Mouse (Mus musculus): ENCODE data around the gene Herc3. TPM values are rescaled to one million over a fixed set of nuclear protein-coding genes. Genes with fewer than 3 reads are reported as not detected.
"Not testable (repeated sequence)": the region's sequence is repeated elsewhere in the genome, so short reads cannot be mapped to it uniquely, and the experiment has no call there.

Gene Herc3
- polyA plus RNA-seq, 1 experiment from 2014 or later, result 5.4 TPM

DNA sequence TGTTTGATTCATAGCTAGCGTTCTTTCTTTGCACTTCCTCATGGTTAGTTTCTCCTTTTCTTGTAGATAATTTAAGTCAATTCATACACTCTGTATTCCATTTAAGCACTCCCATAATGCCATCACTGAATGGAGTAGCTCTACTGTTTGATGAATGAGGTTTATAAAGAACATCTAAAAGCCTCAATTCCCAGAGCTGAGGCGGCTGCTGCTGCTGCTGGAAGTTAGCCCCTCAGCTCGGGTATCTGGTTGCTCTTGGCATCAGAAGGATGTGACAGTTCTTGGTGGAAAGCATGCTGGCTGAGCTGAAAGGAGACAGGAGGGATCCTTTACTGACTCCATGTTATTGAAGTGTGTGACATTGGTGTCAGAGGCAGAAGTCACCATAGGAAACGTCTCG lies 18.1 kb downstream of the Herc3 start:
- Histone ChIP-seq H3K4me3 (ENCODE audit: low read depth, low read length) (no peak overlapping the region), H3K4me1 (ENCODE audit: insufficient read depth, low read depth, low read length) (no peaks in the 10 kb centered on the region), H3K27ac (ENCODE audit: low read length) (no peak overlapping the region), H3K9me3 (ENCODE audit: low read length) (no peaks in the 10 kb centered on the region), H3K4me2 (replicated peaks; ENCODE audit: low read depth, low read length) (no peak overlapping the region), H3K36me3 (ENCODE audit: insufficient read depth, low read length) (no peaks in the 10 kb centered on the region), H3K9ac (replicated peaks; ENCODE audit: low read depth) (no peak overlapping the region), H3K27me3 (replicated peaks; ENCODE audit: insufficient read depth, low read length) (no peaks in the 10 kb centered on the region)
- 66% methylated on average over 5 of the region's 5 CpGs for WGBS
- TF ChIP-seq EP300 (IDR thresholded peaks at IDR 0.05) (no peak), CTCF (IDR thresholded peaks at IDR 0.05) (no peak)
- no peak for DNase-seq (ENCODE audit: low spot score)
- ATAC-seq, result no peak

DNA sequence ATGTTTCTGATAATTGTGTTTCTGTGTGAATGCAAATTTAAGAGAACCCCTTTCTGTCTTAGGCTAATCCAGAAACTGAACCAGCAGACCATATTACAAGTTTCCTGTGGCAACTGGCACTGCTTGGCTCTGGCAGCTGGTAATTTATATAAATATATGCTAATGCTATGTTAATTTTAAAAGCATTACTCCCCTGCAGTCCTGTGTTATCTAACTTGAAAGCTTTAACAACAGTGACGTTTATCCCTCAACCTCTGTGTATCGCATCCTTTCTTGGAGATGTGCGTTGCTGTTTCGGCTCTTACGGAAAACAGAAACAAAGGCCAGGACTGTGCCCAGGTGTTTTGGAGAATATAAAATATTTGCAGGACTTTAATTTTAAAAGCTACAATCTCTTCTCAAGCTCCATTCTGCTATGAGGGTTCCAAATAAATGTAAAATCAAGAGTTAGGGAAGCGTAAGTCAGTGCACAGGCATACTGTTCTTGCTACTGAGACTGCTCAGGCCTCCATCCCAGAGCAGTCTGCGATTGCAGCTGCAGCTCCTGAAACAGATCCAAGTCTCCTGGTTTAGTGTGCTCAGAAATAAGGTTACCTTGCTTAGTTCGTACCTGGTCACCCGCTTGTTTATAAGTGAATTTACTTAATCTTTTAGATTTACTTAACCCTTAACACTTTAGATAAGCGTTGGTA lies 24.6 kb downstream of the Herc3 start:
- ATAC-seq (no peak), DNase-seq (ENCODE audit: low spot score) (no peak)
- no peak overlapping the region for H3K4me2 ChIP-seq (replicated peaks; ENCODE audit: low read depth, low read length)
- no peaks in the 10 kb centered on the region for H3K4me1 ChIP-seq (ENCODE audit: insufficient read depth, low read depth, low read length)
- 79% methylated on average over 10 of the region's 10 CpGs for WGBS
- H3K9me3 ChIP-seq (ENCODE audit: low read length), result no peaks in the 10 kb centered on the region
- H3K36me3 ChIP-seq (ENCODE audit: insufficient read depth, low read length), result no peaks in the 10 kb centered on the region
- TF ChIP-seq EP300 (IDR thresholded peaks at IDR 0.05), result no peak
- TF ChIP-seq CTCF (IDR thresholded peaks at IDR 0.05), result no peak
- no peaks in the 10 kb centered on the region for H3K27me3 ChIP-seq (replicated peaks; ENCODE audit: insufficient read depth, low read length)
- H3K27ac ChIP-seq (ENCODE audit: low read length), result no peak overlapping the region
- H3K9ac ChIP-seq (replicated peaks; ENCODE audit: low read depth), result no peak overlapping the region
- H3K4me3 ChIP-seq (ENCODE audit: low read depth, low read length), result no peak overlapping the region

DNA sequence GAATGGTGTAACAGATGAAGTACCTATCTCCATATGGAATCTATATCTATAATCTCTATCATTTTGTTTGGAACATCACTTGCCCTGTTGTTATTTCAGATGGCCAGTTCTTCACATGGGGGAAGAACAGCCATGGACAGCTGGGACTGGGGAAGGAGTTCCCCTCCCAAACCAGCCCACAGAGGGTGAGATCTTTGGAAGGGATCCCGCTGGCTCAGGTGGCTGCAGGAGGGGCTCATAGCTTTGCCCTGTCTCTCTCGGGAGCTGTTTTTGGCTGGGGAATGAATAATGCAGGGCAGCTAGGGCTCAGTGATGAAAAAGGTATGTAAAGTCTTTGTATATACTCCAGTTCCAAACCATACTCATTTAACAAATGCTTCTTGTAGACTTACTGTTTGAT lies 25.2 kb downstream of the Herc3 start:
- DNase-seq (ENCODE audit: low spot score) (no peak), ATAC-seq (no peak)
- H3K36me3 ChIP-seq (ENCODE audit: insufficient read depth, low read length), result no peaks in the 10 kb centered on the region
- H3K9ac ChIP-seq (replicated peaks; ENCODE audit: low read depth), result no peak overlapping the region
- H3K27ac ChIP-seq (ENCODE audit: low read length), result no peak overlapping the region
- WGBS, result 67% methylated on average over 2 of the region's 2 CpGs
- no peaks in the 10 kb centered on the region for H3K4me1 ChIP-seq (ENCODE audit: insufficient read depth, low read depth, low read length)
- no peaks in the 10 kb centered on the region for H3K9me3 ChIP-seq (ENCODE audit: low read length)
- TF ChIP-seq CTCF (IDR thresholded peaks at IDR 0.05) (no peak), EP300 (IDR thresholded peaks at IDR 0.05) (no peak)
- no peak overlapping the region for H3K4me2 ChIP-seq (replicated peaks; ENCODE audit: low read depth, low read length)
- no peaks in the 10 kb centered on the region for H3K27me3 ChIP-seq (replicated peaks; ENCODE audit: insufficient read depth, low read length)
- no peak overlapping the region for H3K4me3 ChIP-seq (ENCODE audit: low read depth, low read length)

DNA sequence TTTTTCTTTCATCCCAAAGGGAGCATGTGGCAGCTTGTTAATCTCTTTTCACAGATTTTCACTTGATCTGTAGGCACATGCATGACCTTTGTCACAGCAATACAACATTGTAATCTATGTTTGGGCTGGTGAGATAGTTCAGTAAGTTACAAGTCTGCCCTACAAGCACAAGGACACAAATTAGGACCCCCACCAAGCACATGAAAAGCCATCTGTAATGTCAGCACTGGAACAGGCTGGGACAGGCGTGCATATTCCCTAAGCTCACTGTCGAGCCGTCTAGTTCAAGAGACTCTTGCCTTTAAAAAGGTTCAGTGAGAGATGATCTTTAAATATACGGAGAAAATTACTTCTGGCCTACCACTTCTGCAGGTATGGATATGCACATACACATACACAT lies 28.3 kb downstream of the Herc3 start:
- no peak overlapping the region for H3K27ac ChIP-seq (ENCODE audit: low read length)
- no peak overlapping the region for H3K4me3 ChIP-seq (ENCODE audit: low read depth, low read length)
- no peak for ATAC-seq
- no peaks in the 10 kb centered on the region for H3K9me3 ChIP-seq (ENCODE audit: low read length)
- no peaks in the 10 kb centered on the region for H3K4me1 ChIP-seq (ENCODE audit: insufficient read depth, low read depth, low read length)
- H3K36me3 ChIP-seq (ENCODE audit: insufficient read depth, low read length), result no peaks in the 10 kb centered on the region
- H3K9ac ChIP-seq (replicated peaks; ENCODE audit: low read depth), result no peak overlapping the region
- no peaks in the 10 kb centered on the region for H3K27me3 ChIP-seq (replicated peaks; ENCODE audit: insufficient read depth, low read length)
- WGBS, result 87% methylated on average over 4 of the region's 4 CpGs
- no peak overlapping the region for H3K4me2 ChIP-seq (replicated peaks; ENCODE audit: low read depth, low read length)
- TF ChIP-seq EP300 (IDR thresholded peaks at IDR 0.05), result no peak
- no peak for TF ChIP-seq CTCF (IDR thresholded peaks at IDR 0.05)
- DNase-seq (ENCODE audit: low spot score), result no peak

- no peak overlapping the region for H3K9ac ChIP-seq (replicated peaks; ENCODE audit: low read depth)
- 70% methylated on average over 9 of the region's 9 CpGs for WGBS
- no peaks in the 10 kb centered on the region for H3K27me3 ChIP-seq (replicated peaks; ENCODE audit: insufficient read depth, low read length)
- no peak overlapping the region for H3K4me2 ChIP-seq (replicated peaks; ENCODE audit: low read depth, low read length)
- no peaks in the 10 kb centered on the region for H3K9me3 ChIP-seq (ENCODE audit: low read length)
- TF ChIP-seq EP300 (IDR thresholded peaks at IDR 0.05) (no peak), CTCF (IDR thresholded peaks at IDR 0.05) (no peak)
- H3K27ac ChIP-seq (ENCODE audit: low read length), result no peak overlapping the region
- DNase-seq (ENCODE audit: low spot score), result no peak
- no peak for ATAC-seq
- no peaks in the 10 kb centered on the region for H3K4me1 ChIP-seq (ENCODE audit: insufficient read depth, low read depth, low read length)
- H3K4me3 ChIP-seq (ENCODE audit: low read depth, low read length), result no peak overlapping the region
- H3K36me3 ChIP-seq (ENCODE audit: insufficient read depth, low read length), result no peaks in the 10 kb centered on the region
Observed at GRCm38 (mm10) chr6:58862446-58862993, 31.3 kb downstream of the Herc3 start.

DNA sequence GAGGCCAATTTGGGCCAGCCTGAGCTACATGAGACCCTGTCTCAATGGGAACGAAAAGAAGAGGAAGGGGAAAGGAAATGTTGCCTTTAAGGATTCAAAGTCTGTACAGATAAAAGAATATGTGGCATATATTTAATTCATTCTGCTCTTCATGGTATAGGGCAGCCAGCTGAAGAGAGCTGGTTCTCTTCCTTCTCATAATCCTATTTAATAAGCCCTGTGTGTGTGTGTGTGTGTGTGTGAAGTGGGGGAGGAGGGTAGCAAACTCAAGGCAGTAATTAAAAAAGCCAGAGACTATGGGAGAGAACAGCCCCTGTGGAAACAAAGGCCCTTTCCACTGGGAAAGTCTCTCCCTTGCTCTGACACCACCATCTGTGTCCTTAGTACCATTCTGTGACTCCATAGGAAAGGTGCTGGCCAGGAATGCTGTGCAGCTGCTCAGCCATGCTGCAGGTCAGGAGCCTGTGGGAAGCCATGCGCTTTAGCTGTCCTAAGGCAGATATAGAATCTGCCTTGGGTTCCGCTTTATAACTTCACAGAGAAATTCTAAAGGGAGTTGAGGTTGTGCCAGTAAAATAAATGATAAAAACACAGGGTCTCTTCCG lies 32.5 kb downstream of the Herc3 start:
- H3K4me2 ChIP-seq (replicated peaks; ENCODE audit: low read depth, low read length), result no peak overlapping the region
- no peak overlapping the region for H3K9ac ChIP-seq (replicated peaks; ENCODE audit: low read depth)
- no peaks in the 10 kb centered on the region for H3K36me3 ChIP-seq (ENCODE audit: insufficient read depth, low read length)
- H3K4me3 ChIP-seq (ENCODE audit: low read depth, low read length), result no peak overlapping the region
- TF ChIP-seq EP300 (IDR thresholded peaks at IDR 0.05), result no peak
- TF ChIP-seq CTCF (IDR thresholded peaks at IDR 0.05), result no peak
- H3K9me3 ChIP-seq (ENCODE audit: low read length), result no peaks in the 10 kb centered on the region
- 90% methylated on average over 4 of the region's 4 CpGs for WGBS
- DNase-seq (ENCODE audit: low spot score) (no peak), ATAC-seq (no peak)
- no peak overlapping the region for H3K27ac ChIP-seq (ENCODE audit: low read length)
- H3K27me3 ChIP-seq (replicated peaks; ENCODE audit: insufficient read depth, low read length), result no peaks in the 10 kb centered on the region
- H3K4me1 ChIP-seq (ENCODE audit: insufficient read depth, low read depth, low read length), result no peaks in the 10 kb centered on the region

GRCm38 (mm10) chr6:58867858-58868257 lies 36.6 kb downstream of the Herc3 start:
- not testable (repeated sequence) for H3K4me3 ChIP-seq (ENCODE audit: low read depth, low read length); H3K9ac ChIP-seq (replicated peaks; ENCODE audit: low read depth); H3K36me3 ChIP-seq (ENCODE audit: insufficient read depth, low read length); H3K4me1 ChIP-seq (ENCODE audit: insufficient read depth, low read depth, low read length); H3K27ac ChIP-seq (ENCODE audit: low read length); ATAC-seq; H3K9me3 ChIP-seq (ENCODE audit: low read length); H3K4me2 ChIP-seq (replicated peaks; ENCODE audit: low read depth, low read length); DNase-seq (ENCODE audit: low spot score); H3K27me3 ChIP-seq (replicated peaks; ENCODE audit: insufficient read depth, low read length)
- 91% methylated on average over 6 of the region's 6 CpGs for WGBS
